Mouse (Mus musculus) right cerebral cortex, adult 2 months (tissue): ENCODE measurements around the gene Zzef1.

Experiments used
- DNase-seq, 2 experiments: peaks; one replicate each; pipeline ENCODE4 v3.0.0; 2021 to 2022; ENCODE audit warnings: low spot score in 2 of 2

Zzef1 gene

DNA sequence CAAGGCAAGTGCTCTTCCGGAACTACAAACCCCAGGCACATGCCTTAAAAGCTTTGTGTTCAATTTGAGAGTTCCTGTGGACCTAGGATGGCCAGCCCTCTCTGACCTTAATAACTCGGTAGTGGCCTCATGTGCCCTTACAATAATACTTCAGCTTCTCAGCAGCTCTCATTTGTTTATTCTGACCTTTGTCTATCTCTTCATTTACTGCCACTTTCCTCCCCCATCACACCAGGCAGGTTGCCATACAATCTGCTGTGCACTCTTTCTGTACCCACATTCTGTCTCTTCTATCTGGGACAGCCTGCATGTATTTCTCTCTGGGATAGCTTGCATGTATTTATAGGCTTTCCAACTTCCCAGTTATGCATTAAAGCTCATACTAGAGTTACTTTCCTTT, 10.5 kb downstream of the Zzef1 start:
- peak in 1 of 2 experiments; percentile 18 for DNase-seq

DNA sequence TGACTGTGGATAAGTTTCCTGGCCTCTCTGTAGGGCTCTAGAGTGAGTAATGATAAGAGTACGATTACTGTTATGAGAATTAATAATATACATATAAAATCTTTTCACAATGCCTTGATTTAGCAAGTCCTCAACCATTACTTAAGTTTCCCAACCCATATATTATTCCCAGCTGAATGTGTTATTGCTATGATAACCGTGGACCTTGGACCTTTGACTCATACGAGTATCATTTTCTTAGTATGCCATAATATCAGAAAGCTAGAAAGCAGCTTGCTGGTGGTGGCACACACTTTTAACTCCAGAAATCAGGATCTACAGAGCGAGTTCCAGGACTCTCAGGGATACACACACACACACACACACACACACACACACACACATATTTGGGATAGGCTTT, 12.0 kb downstream of the Zzef1 start:
- DNase-seq: no peak

DNA sequence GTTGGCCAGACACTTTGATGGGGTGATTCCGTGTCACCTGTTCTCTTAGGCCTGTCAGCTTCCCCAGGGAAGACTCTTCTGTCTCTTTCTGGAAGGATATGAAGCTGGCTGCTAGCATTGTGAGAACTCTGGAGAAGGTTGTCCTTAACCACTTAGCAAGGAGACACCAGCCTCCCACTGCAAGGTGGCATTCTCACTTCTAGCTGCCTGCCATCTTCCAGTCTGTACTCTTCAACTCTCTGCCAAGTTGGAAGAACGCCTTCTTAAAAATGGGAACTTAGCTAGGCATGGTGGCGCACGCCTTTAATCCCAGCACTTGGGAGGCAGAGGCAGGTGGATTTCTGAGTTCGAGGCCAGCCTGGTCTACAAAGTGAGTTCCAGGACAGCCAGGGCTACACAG, 17.7 kb downstream of the Zzef1 start:
- DNase-seq: peak in 1 of 2 experiments; percentile 12

DNA sequence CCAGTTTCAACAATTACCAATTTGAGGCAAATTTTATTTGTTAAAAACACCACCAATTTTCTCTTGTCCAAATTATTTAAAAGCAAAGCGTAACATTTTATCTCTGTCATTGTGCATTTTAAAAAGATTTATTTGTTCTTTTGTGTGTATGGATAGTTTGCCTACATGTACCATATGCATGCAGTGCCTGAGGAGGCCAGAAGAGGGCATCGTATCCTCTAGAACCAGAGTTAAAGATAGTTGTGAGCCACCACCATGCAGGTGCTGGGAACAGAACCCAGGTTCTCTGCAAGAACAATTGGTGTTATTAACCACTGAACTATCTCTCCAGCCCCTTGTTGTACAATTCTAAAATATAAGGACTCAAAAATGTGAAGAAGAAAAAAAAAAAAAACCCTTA, 18.2 kb downstream of the Zzef1 start:
- DNase-seq: no peak

DNA sequence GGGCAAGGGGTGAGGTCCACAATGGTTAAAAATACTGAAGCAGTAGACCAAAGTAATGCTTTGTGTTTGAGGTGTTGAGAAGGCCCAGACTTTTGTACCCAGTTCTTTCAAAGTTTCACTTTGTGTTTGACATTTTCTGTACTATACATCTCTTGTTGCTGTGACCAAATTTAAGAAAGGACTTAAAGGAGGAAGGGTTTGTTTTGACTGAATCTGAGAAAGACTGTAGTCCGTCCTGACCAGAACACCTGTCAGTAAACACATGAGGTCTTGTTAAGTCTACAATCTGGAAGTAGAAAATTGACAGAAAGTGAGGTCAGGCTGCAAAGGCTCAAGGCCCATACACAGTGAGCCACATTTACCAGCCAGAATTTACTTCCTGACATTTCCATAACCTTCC, 20.8 kb downstream of the Zzef1 start:
- DNase-seq: no peak

DNA sequence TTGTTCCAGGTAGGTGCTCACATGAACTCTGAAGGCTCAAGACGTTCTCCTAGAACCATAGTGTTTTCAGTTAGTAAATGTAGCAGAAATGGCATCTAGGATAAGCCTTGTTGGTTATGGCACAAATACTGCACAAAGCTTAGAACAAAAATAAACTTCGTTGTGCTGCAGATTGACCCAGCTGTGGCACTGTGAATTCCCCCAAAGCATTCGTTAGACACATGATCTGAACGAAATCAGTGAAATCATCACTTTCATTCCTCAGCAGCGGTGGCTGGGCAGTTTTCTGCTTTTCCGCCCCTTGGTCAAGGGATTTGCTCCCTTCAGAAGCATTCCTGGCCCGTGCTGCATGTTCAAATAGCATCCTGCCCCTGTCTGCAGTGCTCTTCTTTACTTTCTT, 22.0 kb downstream of the Zzef1 start:
- no peak for DNase-seq

DNA sequence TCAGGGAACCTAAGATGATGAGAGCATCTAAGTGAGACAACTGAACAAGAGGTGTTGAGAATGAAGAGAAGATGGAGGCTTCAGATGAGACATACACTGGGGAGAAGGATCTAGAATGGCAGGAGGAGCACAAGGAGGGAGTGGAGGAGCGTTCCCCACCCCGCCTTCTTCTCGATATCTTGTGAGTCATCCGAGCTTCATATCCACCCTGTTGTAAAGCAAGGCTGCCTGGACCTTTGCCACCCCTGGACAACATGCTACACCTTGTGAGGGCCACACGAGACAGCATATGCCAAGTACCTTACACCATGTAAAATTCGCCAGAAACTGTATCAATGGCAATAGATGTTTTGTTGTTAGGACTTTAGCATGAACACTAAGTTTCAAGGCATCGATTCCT, 25.0 kb downstream of the Zzef1 start:
- no peak for DNase-seq

DNA sequence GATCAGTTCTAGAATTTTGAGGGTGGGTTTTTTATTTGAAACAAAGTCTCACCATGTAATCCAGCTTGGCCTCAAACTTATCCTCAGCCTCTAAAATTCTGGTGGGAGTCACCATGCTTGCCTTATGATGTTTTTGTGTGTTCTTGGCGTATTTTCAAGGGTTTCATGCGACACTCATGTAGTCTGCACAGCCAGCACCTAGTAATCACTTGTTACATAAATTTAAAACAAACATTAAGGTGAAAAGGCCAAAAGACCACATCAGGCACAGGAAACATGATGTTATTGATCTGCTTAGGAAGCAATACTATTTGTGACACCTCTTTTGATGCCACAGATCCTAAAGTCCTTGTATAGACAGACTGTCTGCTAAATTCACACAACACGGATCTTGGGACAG, 33.8 kb downstream of the Zzef1 start:
- DNase-seq: no peak

DNA sequence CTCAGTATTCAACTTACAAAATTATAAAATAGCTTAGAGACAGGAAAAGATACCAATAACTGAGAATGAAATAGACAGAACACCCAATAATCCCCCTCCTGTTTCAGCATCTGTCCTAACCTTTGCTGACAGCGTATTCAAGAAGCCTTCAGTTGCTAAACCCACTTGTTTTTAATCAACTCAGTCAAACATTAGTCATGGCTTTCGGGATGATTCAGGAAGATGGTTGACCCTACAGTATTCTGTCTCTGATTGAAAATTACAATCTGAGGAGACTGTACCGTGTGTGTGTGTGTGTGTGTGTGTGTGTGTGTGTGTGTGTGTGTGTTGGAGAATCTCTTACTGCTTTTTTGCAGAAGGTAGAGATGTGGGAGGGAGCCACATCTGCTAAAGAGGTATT, 46.7 kb downstream of the Zzef1 start:
- DNase-seq: no peak

DNA sequence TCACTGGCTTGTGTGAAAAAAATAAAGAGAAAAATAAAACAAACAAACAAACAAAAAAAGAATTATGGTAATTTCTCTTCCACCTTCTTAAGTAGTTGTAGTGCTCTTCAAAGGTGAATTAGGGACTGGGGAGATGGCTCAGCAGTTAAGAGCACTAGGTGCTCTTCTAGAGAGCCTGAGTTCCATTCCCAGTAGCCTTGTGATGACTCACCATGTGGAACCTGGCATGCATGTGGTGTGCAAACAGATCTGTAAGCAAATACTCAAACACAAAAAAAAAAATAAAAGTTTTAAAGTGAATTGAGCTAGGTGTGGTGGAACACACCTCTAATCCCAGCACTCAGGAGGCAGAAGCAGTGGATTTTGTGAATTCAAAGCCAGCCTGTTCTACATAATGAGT, 47.5 kb downstream of the Zzef1 start:
- no peak for DNase-seq

DNA sequence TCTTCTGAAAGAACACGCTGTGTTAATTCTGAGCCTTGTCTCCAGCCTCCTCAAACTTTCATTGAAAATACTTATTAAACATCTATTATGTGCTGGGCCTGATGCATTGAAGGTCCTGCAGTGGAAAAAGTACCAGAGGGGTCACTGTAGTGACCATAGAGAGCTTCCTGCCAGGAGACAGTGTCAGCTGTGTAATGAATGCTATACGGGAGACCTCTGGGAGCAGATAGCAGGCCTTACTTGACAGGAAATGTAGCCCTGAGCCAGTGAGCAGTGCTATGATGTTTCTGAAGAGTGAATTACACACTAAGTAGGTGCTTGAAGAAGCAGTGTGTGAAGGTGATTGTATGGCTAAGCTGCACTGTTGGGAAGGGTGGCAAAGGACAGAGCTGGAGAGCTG, 49.5 kb downstream of the Zzef1 start:
- DNase-seq: no peak

DNA sequence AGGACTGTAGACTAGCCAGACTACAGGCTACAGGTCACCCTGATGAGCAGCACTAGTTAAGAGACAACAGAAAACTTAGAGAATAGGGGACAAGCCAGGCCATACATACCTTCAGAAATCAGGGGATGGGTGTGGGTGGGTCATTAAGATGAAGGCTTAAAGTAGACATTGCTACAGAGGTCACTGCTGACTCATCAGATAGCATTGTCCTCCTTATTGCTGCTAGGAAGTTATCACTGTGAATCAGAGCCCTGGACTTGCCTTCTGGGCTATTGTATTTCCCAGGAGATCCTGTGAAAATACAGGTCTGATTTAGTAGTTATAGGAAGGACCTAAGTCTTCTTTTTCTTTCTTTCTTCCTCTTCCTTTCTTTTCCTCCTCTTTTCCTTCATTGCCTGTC, 50.7 kb downstream of the Zzef1 start:
- no peak for DNase-seq

DNA sequence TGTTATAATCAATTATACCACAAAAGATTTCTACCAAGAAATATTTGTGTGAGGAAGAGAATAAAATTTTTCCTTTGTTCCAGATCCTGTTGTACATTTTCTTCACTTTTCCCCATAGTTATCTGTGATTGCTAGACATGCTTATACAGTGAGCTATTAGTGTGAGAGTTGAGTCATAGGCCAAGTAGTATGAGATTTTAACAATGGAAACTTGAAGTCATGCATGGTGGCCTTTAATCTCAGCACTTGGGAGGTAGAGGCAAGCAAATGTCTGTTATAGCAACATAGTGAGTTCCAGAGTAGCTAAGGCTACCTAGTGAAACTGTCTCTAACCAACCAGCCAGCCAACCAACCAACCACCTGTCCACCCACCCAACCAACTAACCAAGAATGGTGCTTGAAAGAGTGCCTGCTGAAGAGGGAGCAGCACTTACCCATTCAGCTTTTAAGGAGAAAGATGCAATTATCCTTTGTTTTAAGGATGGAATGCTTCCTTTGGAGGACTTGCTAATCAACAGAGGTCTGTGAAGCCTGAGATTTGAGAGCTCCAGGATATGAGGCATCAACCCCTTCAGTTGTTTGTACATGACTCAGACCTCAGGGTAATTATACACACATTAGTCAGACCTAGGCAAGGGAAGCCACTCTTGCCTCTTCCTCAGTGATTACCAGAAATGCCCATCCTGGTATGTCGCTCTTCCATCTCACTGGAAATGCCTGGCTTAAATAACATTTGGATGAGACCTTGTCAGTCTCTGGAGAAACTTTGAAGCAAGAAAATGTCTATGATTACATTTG, 52.0 kb downstream of the Zzef1 start:
- no peak for DNase-seq

DNA sequence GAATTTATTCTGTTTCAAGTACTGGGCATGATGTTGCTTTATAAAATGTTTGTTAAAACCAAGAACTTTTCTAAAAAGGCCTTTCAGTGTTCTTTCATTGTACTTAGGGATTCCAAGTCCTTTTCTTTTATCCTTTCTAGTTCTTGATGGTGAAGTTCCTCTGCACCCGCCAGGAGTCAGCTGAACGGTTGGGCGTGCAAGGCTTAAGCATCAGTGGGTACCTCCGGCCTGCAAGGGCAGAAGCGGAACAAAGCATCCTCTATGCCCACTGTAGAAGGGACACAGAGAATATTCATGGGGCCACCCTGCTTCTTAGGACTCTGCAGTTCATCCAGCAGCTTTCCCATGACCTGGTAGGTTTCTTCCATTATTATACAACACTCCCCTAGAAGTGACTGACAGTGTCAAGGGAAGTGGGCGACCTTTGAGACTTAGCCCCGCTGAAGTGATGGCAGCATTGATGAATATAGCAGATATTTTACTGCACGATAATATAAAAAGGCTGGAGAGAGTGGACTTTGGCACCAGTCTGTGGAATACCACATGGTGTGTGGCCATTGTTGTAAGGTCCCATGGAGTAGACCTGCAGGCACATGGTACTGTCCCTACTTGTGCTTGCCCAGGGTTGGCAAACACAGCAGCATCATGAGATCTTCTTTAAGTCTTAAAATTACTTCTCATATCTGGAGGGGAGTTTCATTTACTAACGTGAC, 54.5 kb downstream of the Zzef1 start:
- no peak for DNase-seq

DNA sequence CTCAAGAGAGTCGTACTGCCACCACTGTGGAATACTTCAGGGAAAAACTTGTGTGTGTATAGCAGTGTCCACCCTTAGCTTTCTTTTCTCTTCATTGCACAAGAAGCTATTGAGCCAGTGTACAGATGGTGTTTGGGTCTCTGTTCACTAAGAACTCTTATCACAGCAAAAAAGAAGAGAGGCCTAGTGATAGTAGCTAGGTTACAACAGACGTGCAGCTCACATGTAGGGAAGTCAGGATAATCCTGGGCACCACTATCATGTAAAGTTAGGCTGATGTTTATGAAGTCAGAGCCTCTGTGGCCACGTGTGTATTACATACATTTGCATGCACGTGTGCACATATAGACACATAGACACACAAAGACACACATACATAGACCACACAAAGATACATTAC, 55.2 kb downstream of the Zzef1 start:
- no peak for DNase-seq

DNA sequence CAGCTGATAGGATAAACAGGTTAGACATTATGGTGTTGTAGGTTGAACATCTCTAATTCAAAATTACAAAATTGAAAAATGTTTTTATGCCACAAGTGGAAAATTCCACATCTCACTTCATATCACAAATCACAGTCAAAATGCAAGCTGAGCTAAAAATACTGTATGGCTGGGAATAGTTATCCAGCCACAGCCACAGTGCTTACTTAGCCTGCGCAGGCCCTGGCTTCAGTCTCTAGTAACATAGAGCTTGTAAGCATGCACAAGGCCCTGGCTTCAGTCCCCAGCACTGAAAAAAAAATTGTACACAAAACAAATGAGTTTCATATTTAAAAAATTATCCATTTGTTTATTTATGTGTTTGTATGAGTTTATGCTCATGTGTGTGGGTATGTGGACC, 56.1 kb downstream of the Zzef1 start:
- DNase-seq: peak in 1 of 2 experiments; percentile 16

DNA sequence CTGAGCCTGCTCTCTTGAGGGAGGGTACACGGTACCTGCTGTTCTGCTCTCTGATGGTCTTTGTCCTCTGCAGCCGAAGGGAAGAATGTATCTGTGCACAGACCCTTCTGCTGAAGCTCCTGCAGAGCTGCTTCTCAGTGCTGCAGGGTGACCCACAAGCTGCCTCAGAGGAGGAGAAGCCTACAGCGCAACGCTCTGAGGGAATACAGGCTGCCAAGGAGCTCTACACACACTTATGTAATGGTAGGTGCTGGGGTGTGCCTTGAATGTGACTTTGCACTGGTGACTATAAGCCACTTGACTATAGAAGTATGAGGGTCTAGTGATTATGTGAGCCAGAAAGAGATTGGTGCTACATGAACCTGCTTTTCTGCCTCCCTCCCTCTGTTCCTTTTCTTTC, 57.1 kb downstream of the Zzef1 start:
- DNase-seq: peak; percentile 27 to 36

DNA sequence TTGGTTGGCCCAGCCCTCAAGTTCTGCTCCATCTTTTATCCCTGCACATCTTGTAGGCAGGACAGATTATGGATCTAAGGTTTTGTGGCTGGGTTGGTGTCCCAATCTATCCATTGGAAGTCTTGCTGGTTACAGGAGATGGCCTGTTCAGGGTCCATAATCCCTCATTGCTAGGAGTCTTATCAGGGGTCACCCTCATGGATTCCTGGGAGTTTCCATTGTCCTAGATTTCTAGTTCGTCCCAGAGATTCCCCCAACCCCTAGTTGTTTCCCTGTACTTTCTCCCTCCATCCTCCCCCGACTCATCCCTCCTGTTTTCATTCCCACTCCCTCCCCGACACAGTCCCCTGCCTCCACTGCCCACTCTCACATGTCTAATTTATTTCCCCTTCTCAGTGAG, 58.2 kb downstream of the Zzef1 start:
- DNase-seq: no peak

DNA sequence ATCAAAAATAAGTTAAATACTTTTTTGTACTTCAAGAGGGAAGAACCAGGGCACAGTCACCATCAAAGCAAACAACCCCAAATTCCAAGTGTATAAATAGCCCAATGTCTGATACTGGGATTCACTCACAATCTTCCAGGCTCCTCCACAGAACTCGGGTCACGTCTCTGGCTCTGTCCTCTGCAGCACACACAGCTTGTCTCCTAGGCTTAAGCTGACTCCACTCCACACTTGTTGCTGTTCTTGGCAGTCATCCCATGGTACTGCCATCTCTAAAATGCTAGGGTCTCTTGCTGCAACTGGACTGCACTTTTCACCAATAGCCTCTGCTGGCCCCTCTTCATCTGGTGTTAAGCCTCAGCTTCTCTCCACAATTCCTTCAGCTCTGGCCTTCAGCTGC, 60.7 kb downstream of the Zzef1 start:
- no peak for DNase-seq

DNA sequence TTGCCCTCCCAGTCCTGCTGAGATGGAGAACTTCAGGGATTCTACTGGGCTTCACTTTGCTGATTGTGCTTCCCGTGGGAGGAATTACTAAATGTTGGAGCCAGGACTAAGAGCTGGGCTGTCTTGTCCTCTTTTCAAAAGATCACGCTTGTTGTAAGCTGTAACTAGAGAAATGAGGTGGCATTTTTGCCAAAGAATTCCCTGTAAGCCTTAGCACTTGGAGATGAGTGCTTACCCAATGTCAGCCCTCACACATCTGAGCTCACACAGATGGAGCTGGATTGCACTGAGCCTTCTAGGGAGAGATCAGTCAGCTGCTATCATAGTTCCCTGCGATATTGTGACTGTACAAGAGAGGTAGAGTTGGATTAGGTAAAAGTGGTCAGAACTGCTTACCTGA, 65.2 kb downstream of the Zzef1 start:
- DNase-seq: peak in 1 of 2 experiments; percentile 19

DNA sequence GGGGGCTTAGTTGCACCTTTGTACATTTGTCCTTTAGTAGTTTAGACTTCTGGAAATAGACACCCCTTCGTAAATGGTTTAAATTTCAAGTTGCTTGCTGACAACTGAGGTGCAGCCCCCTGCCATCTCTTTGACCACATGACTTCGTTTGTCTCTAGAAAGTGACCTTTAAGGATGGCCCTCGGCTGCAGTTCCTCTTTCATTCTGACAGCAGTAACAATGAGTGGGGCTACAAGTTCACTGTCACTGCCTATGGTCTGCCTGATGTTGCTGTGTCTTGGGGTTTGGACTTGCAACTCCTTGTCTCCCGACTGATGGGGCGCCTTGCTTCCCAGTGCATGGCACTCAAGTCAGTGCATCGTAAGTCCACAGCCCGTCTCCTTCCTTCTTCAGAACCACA, 70.4 kb downstream of the Zzef1 start:
- no peak for DNase-seq

DNA sequence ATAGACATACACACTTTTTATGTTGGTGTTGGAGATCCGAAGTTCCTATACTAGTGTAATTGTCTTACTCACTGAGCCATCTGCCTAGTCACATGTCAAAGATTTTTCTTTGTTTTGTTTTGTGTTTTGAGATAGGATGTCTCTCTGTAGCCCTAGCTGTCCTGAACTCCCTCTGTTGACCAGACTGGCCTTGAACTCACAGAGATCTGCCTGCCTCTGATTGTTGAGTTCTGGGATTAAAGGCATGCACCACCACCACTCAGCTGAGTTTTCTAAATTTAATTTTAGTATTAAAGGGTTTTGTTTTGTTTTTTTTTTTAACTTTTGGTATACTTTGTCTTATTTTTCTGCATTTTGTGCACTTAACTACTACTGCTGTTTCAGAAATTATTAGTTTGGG, 76.0 kb downstream of the Zzef1 start:
- no peak for DNase-seq

DNA sequence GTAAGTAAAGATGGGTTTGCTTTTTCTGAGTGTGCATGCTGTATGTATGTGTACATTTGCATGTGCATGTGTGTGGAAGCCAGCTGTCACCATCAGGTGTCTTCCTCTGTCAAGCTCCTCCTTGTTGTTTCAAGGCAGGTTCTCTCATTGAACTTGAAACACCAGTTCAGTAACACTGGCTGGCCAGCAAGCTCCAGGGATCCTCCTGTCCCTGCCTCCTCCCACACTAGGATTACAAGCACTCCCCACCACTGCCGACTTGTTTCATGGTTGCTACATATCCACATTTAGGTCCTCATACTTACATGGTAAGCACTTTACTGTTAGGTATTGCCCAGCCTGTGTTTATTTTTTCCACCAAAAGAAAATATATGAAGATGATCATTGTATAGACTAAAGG, 96.6 kb downstream of the Zzef1 start:
- DNase-seq: no peak

DNA sequence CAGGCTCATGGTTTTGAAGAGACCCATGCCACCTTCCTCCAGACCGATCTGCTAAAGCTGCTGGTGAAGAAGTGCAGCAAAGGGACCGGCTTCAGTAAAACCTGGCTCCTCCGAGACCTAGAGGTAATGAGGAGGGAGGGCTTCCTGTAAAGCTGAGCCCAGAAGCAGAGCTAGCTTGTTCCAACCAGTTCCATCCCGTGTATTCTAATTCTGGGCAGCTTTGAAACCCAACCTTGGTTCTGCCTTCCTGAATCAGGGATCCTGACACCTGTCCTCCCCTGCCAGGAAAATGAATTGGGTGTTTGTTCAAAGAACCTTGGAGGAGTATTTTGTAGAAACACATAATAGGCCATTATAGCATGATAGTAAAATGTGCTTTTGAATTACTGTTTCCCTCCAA, 112.4 kb downstream of the Zzef1 start:
- DNase-seq: no peak
